Mouse (Mus musculus) neural tube, embryonic 12.5 days (tissue): ENCODE results near the gene Ank2. TPM values are rescaled to one million over a fixed set of nuclear protein-coding genes. Genes with fewer than 3 reads are reported as not detected.
A peak's percentile ranks its signal among the peaks of the same experiment; 100 is the strongest.
"Not testable (repeated sequence)": the region's sequence is repeated elsewhere in the genome, so short reads cannot be mapped to it uniquely, and the experiment has no call there.

ENCODE experiments used
- ATAC-seq: fragments of 200-750 bp; cut with Nextera tagmentation; 2 replicates; pipeline ENCODE4 v1.8.0; 2017; ENCODE audit warnings: low read depth, mild to moderate bottlenecking, moderate TSS enrichment, moderate library complexity; ENCODE audit not compliant: low FRiP score
- H3K27ac ChIP-seq: fragments of 300-500 bp; sonication (generic); 2 replicates; pipeline ENCODE4 v1.5.1; 2016
- H3K27me3 ChIP-seq: fragments of 300-500 bp; sonication (generic); replicated peaks from 2 replicates; pipeline ENCODE4 v1.6.1; 2016; ENCODE audit warnings: mild to moderate bottlenecking
- H3K36me3 ChIP-seq: fragments of 300-500 bp; sonication (generic); 2 replicates; pipeline ENCODE4 v1.6.1; 2016; ENCODE audit warnings: mild to moderate bottlenecking
- H3K4me1 ChIP-seq: fragments of 300-500 bp; sonication (generic); 2 replicates; pipeline ENCODE4 v1.6.1; 2016
- H3K4me2 ChIP-seq: fragments of 300-500 bp; sonication (generic); replicated peaks from 2 replicates; pipeline ENCODE4 v1.6.1; 2016; ENCODE audit warnings: mild to moderate bottlenecking
- H3K4me3 ChIP-seq: fragments of 300-500 bp; sonication (generic); 2 replicates; pipeline ENCODE4 v1.5.1; 2016
- H3K9ac ChIP-seq: fragments of 300-500 bp; sonication (generic); 2 replicates; pipeline ENCODE4 v1.6.1; 2016; ENCODE audit warnings: mild to moderate bottlenecking
- H3K9me3 ChIP-seq: fragments of 300-500 bp; sonication (generic); 2 replicates; pipeline ENCODE4 v1.6.1; 2016; ENCODE audit warnings: mild to moderate bottlenecking
- WGBS: fragments of 180-500 bp; shearing (Covaris S2); methylation state at CpG from one replicate; pipeline ENCODE4 v1.1.7; 2016; 5-methylcytosine and 5-hydroxymethylcytosine counted together
- polyA plus RNA-seq: library from polyadenylated mRNA; unstranded; fragments of >200 nt; fragmentation: Nextera tagmentation; extraction: Ambion mirVana; gene quantifications from 2 replicates; pipeline ENCODE4 v1.2.1, GENCODE M21; 2016

Gene Ank2
- polyA plus RNA-seq, 1 experiment from 2014 or later: 95.2 TPM

GRCm38 (mm10) chr3:127406883-127407282 is 92.3 kb downstream of the Ank2 start:
- WGBS: 96% methylated on average over 4 of the region's 4 CpGs
- Histone ChIP-seq H3K9me3 (no peaks in the 10 kb centered on the region), H3K36me3 (no peaks in the 10 kb centered on the region), H3K27me3 (no peaks in the 10 kb centered on the region), H3K9ac (no peak overlapping the region), H3K4me1 (peaks cover 21% of the 10 kb centered on the region; the same call in 1 of the 2 replicates), H3K27ac (no peak overlapping the region), H3K4me3 (no peak overlapping the region), H3K4me2 (peak overlapping the region; percentile 78)
- no peak for ATAC-seq

GRCm38 (mm10) chr3:127404371-127404770 is 94.8 kb downstream of the Ank2 start:
- no peak for ATAC-seq
- WGBS: 50% methylated on average over 3 of the region's 3 CpGs
- Histone ChIP-seq H3K36me3 (no peaks in the 10 kb centered on the region), H3K9ac (no peak overlapping the region), H3K4me3 (no peak overlapping the region), H3K9me3 (no peaks in the 10 kb centered on the region), H3K4me1 (peaks cover 21% of the 10 kb centered on the region; the same call in 1 of the 2 replicates), H3K27ac (no peak overlapping the region), H3K27me3 (no peaks in the 10 kb centered on the region), H3K4me2 (no peak overlapping the region)

GRCm38 (mm10) chr3:127400976-127401375 is 98.2 kb downstream of the Ank2 start:
- Histone ChIP-seq H3K4me1 (0 out of 2 replicates have a peak, but pooled peaks cover 5% of the 10 kb centered on the region), H3K27ac (no peak overlapping the region), H3K4me2 (no peak overlapping the region), H3K36me3 (peaks cover 11% of the 10 kb centered on the region; the same call in 1 of the 2 replicates), H3K27me3 (no peaks in the 10 kb centered on the region), H3K9ac (no peak overlapping the region), H3K9me3 (no peaks in the 10 kb centered on the region), H3K4me3 (no peak overlapping the region)
- no peak for ATAC-seq
- 74% methylated on average over 5 of the region's 5 CpGs for WGBS

- H3K9ac ChIP-seq, H3K4me2 ChIP-seq, H3K4me1 ChIP-seq, H3K9me3 ChIP-seq, H3K27me3 ChIP-seq, H3K27ac ChIP-seq, H3K4me3 ChIP-seq, ATAC-seq: not testable (repeated sequence)
- peaks cover 11% of the 10 kb centered on the region; the same call in 1 of the 2 replicates for H3K36me3 ChIP-seq
- 91% methylated on average over 3 of the region's 3 CpGs for WGBS
Observed at GRCm38 (mm10) chr3:127400468-127400867, 98.7 kb downstream of the Ank2 start.

GRCm38 (mm10) chr3:127397774-127398173 is 101.4 kb downstream of the Ank2 start:
- Histone ChIP-seq H3K9ac (no peak overlapping the region), H3K36me3 (peaks cover 11% of the 10 kb centered on the region; the same call in 1 of the 2 replicates), H3K27ac (no peak overlapping the region), H3K4me1 (no peaks in the 10 kb centered on the region), H3K9me3 (no peaks in the 10 kb centered on the region), H3K4me3 (no peak overlapping the region), H3K4me2 (no peak overlapping the region), H3K27me3 (no peaks in the 10 kb centered on the region)
- 96% methylated on average over 9 of the region's 9 CpGs for WGBS
- no peak for ATAC-seq

- Histone ChIP-seq H3K36me3 (peaks cover 11% of the 10 kb centered on the region; the same call in 1 of the 2 replicates), H3K4me2 (no peak overlapping the region), H3K27ac (no peak overlapping the region), H3K4me3 (no peak overlapping the region), H3K9ac (no peak overlapping the region), H3K4me1 (no peaks in the 10 kb centered on the region), H3K27me3 (no peaks in the 10 kb centered on the region), H3K9me3 (no peaks in the 10 kb centered on the region)
- no peak for ATAC-seq
- 92% methylated on average over 8 of the region's 8 CpGs for WGBS
Observed at GRCm38 (mm10) chr3:127395202-127395601, 103.9 kb downstream of the Ank2 start.

- Histone ChIP-seq H3K4me1 (no peaks in the 10 kb centered on the region), H3K36me3 (no peaks in the 10 kb centered on the region), H3K9ac (no peak overlapping the region), H3K27me3 (no peaks in the 10 kb centered on the region), H3K4me3 (no peak overlapping the region), H3K4me2 (0 out of 2 replicates have a peak overlapping the region, but pooled peaks have one; percentile 14), H3K9me3 (no peaks in the 10 kb centered on the region), H3K27ac (no peak overlapping the region)
- ATAC-seq: peak; percentile 89
- WGBS: 37% methylated on average over 14 of the region's 14 CpGs
Observed at GRCm38 (mm10) chr3:127387016-127387517, 112.1 kb downstream of the Ank2 start.

- H3K27me3 ChIP-seq: no peaks in the 10 kb centered on the region
- no peak overlapping the region for H3K4me2 ChIP-seq
- no peak overlapping the region for H3K27ac ChIP-seq
- no peaks in the 10 kb centered on the region for H3K4me1 ChIP-seq
- H3K36me3 ChIP-seq: no peaks in the 10 kb centered on the region
- no peak overlapping the region for H3K4me3 ChIP-seq
- H3K9ac ChIP-seq: no peak overlapping the region
- WGBS: 94% methylated on average over 3 of the region's 3 CpGs
- no peaks in the 10 kb centered on the region for H3K9me3 ChIP-seq
- no peak for ATAC-seq
Observed at GRCm38 (mm10) chr3:127383231-127383630, 115.9 kb downstream of the Ank2 start.

- no peak overlapping the region for H3K4me3 ChIP-seq
- ATAC-seq: no peak
- H3K9me3 ChIP-seq: no peaks in the 10 kb centered on the region
- H3K9ac ChIP-seq: no peak overlapping the region
- H3K36me3 ChIP-seq: no peaks in the 10 kb centered on the region
- no peak overlapping the region for H3K4me2 ChIP-seq
- WGBS: 86% methylated on average over 8 of the region's 8 CpGs
- no peaks in the 10 kb centered on the region for H3K27me3 ChIP-seq
- H3K27ac ChIP-seq: 0 out of 2 replicates have a peak overlapping the region, but pooled peaks have one; percentile 0
- peaks cover 20% of the 10 kb centered on the region for H3K4me1 ChIP-seq
Observed at GRCm38 (mm10) chr3:127376901-127377460, 122.2 kb downstream of the Ank2 start.

- Histone ChIP-seq H3K9me3 (no peaks in the 10 kb centered on the region), H3K4me1 (peaks cover 20% of the 10 kb centered on the region), H3K27ac (0 out of 2 replicates have a peak overlapping the region, but pooled peaks have one; percentile 0), H3K4me3 (no peak overlapping the region), H3K36me3 (no peaks in the 10 kb centered on the region), H3K27me3 (no peaks in the 10 kb centered on the region), H3K9ac (no peak overlapping the region), H3K4me2 (peak overlapping the region; percentile 19; the same call in 1 of the 2 replicates)
- 23% methylated on average over 11 of the region's 11 CpGs for WGBS
- ATAC-seq: peak; percentile 57
Observed at GRCm38 (mm10) chr3:127375956-127376660, 123.0 kb downstream of the Ank2 start.

- no peaks in the 10 kb centered on the region for H3K9me3 ChIP-seq
- H3K4me2 ChIP-seq: no peak overlapping the region
- no peak overlapping the region for H3K27ac ChIP-seq
- H3K9ac ChIP-seq: no peak overlapping the region
- no peaks in the 10 kb centered on the region for H3K27me3 ChIP-seq
- 82% methylated on average over 6 of the region's 6 CpGs for WGBS
- peaks cover 20% of the 10 kb centered on the region for H3K4me1 ChIP-seq
- no peak overlapping the region for H3K4me3 ChIP-seq
- no peak for ATAC-seq
- H3K36me3 ChIP-seq: no peaks in the 10 kb centered on the region
Observed at GRCm38 (mm10) chr3:127374190-127374710, 124.9 kb downstream of the Ank2 start.

GRCm38 (mm10) chr3:127371774-127372173 is 127.4 kb downstream of the Ank2 start:
- Histone ChIP-seq H3K4me3 (no peak overlapping the region), H3K9me3 (no peaks in the 10 kb centered on the region), H3K4me2 (no peak overlapping the region), H3K36me3 (no peaks in the 10 kb centered on the region), H3K27ac (no peak overlapping the region), H3K27me3 (no peaks in the 10 kb centered on the region), H3K9ac (no peak overlapping the region), H3K4me1 (peaks cover 13% of the 10 kb centered on the region)
- no peak for ATAC-seq
- 96% methylated on average over 1 of the region's 1 CpGs for WGBS
